Mouse (Mus musculus) brain, adult 10 weeks (tissue): ENCODE results near the gene Dand5. TPM values are rescaled to one million over a fixed set of nuclear protein-coding genes. Genes with fewer than 3 reads are reported as not detected.

Source experiments
- polyA plus RNA-seq: library from polyadenylated mRNA; stranded (reverse); fragments of 350-450 nt; fragmentation: Illumina TruSeq; extraction: RNeasy Lipid Tissue Mini Kit (QIAGEN cat#74804); gene quantifications from one replicate; pipeline ENCODE4 v1.2.3, GENCODE M21; 2015; ENCODE audit warnings: low read depth, low replicate concordance

The Dand5 gene
- polyA plus RNA-seq = 16.9 TPM

GRCm38 (mm10) chr8:84822723-84823122 lies at the start of gene Dand5:
Gene Dand5, minus strand, starts transcription at chr8:84822823.

GRCm38 (mm10) chr8:84871376-84872308 lies 49.0 kb upstream of the Dand5 start, which contains the start of gene Syce2:
Gene Syce2, plus strand, starts transcription at chr8:84872111.

GRCm38 (mm10) chr8:84856864-84857441 lies 34.3 kb upstream of the Dand5 start, which contains the start of gene Farsa:
Gene Farsa, plus strand, starts transcription at chr8:84856989.

GRCm38 (mm10) chr8:84846722-84847572 lies 24.3 kb upstream of the Dand5 start, which contains the start of gene Calr:
Gene Calr, minus strand, starts transcription at chr8:84846934.

GRCm38 (mm10) chr8:84840248-84840999 lies 17.8 kb upstream of the Dand5 start, which contains the start of gene Rad23a:
Gene Rad23a, minus strand, starts transcription at chr8:84840665.

GRCm38 (mm10) chr8:84831490-84831889 lies 8.9 kb upstream of the Dand5 start, which contains the start of gene Gadd45gip1:
Gene Gadd45gip1, plus strand, starts transcription at chr8:84831522.

GRCm38 (mm10) chr8:84799999-84800831 lies 22.4 kb downstream of the Dand5 start, which contains the start of gene Nfix:
Gene Nfix, minus strand, starts transcription at chr8:84800344.

Other genes starting within 250 kb of the Dand5 start
- gene Ier2, start 160.0 kb downstream of the Dand5 start, polyA plus RNA-seq = 12.9 TPM
- gene Trmt1, start 136.5 kb downstream of the Dand5 start, polyA plus RNA-seq = 80.8 TPM
- gene Nacc1, start 135.0 kb downstream of the Dand5 start, polyA plus RNA-seq = 64.4 TPM
- 2.2 TPM for gene Lyl1, start 121.4 kb downstream of the Dand5 start, polyA plus RNA-seq
- not detected for gene G430095P16Rik, start 99.8 kb downstream of the Dand5 start, polyA plus RNA-seq
- 90.4 TPM for gene Nfix, start 22.5 kb downstream of the Dand5 start, polyA plus RNA-seq
- 31.0 TPM for gene Gadd45gip1, start 8.7 kb upstream of the Dand5 start, polyA plus RNA-seq
- 79.6 TPM for gene Rad23a, start 17.8 kb upstream of the Dand5 start, polyA plus RNA-seq
- 635 TPM for gene Calr, start 24.1 kb upstream of the Dand5 start, polyA plus RNA-seq
- 39.4 TPM for gene Farsa, start 34.2 kb upstream of the Dand5 start, polyA plus RNA-seq
- 5.3 TPM for gene Syce2, start 49.3 kb upstream of the Dand5 start, polyA plus RNA-seq
- gene Gcdh, start 71.1 kb upstream of the Dand5 start, polyA plus RNA-seq = 39.4 TPM
- not detected for gene Klf1, start 79.1 kb upstream of the Dand5 start, polyA plus RNA-seq
- 5.7 TPM for gene Dnase2a, start 85.7 kb upstream of the Dand5 start, polyA plus RNA-seq
- 44.7 TPM for gene Mast1, start 114.5 kb upstream of the Dand5 start, polyA plus RNA-seq
- gene Rtbdn, start 124.2 kb upstream of the Dand5 start, polyA plus RNA-seq = 1.1 TPM
- not detected for gene Gm49661, start 146.6 kb upstream of the Dand5 start, polyA plus RNA-seq
- gene Prdx2, start 146.8 kb upstream of the Dand5 start, polyA plus RNA-seq = 473 TPM
- 42.3 TPM for gene Rnaseh2a, start 146.9 kb upstream of the Dand5 start, polyA plus RNA-seq
- gene Junb, start 155.9 kb upstream of the Dand5 start, polyA plus RNA-seq = 57.7 TPM
- 10.3 TPM for gene Hook2, start 167.8 kb upstream of the Dand5 start, polyA plus RNA-seq
- gene Best2, start 191.7 kb upstream of the Dand5 start, polyA plus RNA-seq = not detected
- gene Asna1, start 202.5 kb upstream of the Dand5 start, polyA plus RNA-seq = 210 TPM
- 98.7 TPM for gene Trir, start 204.0 kb upstream of the Dand5 start, polyA plus RNA-seq
- 86.8 TPM for gene Tnpo2, start 214.1 kb upstream of the Dand5 start, polyA plus RNA-seq
- 19.6 TPM for gene Fbxw9, start 237.2 kb upstream of the Dand5 start, polyA plus RNA-seq
- 7.4 TPM for gene Gm5741, start 245.2 kb upstream of the Dand5 start, polyA plus RNA-seq
- gene Dhps, start 248.9 kb upstream of the Dand5 start, polyA plus RNA-seq = 80.6 TPM